Mouse (Mus musculus) c-Kit-positive CD71-positive TER-119-positive erythroid progenitor cells, embryonic 14.5 days (primary cell): ENCODE measurements at regions not wholly inside any gene's neighbourhood (a gene's known extent, or its start where the extent isn't known, plus 50 kb on each side); places are given as distances from the start of the nearest gene placed in this dataset.
"Not testable (repeated sequence)": the region's sequence is repeated elsewhere in the genome, so short reads cannot be mapped to it uniquely, and the experiment has no call there.

Experiments used
- DNase-seq: peaks from one replicate; pipeline ENCODE4 v3.0.0-alpha.2; 2013; ENCODE audit warnings: low spot score

- DNase-seq, result no peak
Measured at GRCm38 (mm10) chr1:73643431-73643830, 480.8 kb downstream of the Tns1 start.

GRCm38 (mm10) chr1:73642691-73643109, 481.5 kb downstream of the Tns1 start:
- DNase-seq, result no peak

- DNase-seq, result no peak
Measured at GRCm38 (mm10) chr1:73641456-73641855, 482.8 kb downstream of the Tns1 start.

- DNase-seq, result no peak
Measured at GRCm38 (mm10) chr1:73640726-73641451, 483.4 kb downstream of the Tns1 start.

- DNase-seq, result no peak
Measured at GRCm38 (mm10) chr1:73635709-73636108, 488.5 kb downstream of the Tns1 start.

- no peak for DNase-seq
Measured at GRCm38 (mm10) chr1:73634871-73635270, 489.4 kb downstream of the Tns1 start.

- no peak for DNase-seq
Measured at GRCm38 (mm10) chr1:73633071-73633470, 491.2 kb downstream of the Tns1 start.

GRCm38 (mm10) chr1:73630363-73630762, 493.9 kb downstream of the Tns1 start:
- no peak for DNase-seq

GRCm38 (mm10) chr1:73625365-73625764, 498.9 kb downstream of the Tns1 start:
- no peak for DNase-seq

- DNase-seq, result not testable (repeated sequence)
Measured at GRCm38 (mm10) chr1:73621121-73621520, 503.1 kb downstream of the Tns1 start.

- DNase-seq, result no peak
Measured at GRCm38 (mm10) chr1:73618551-73619170, 505.6 kb downstream of the Tns1 start.

GRCm38 (mm10) chr1:73593653-73594385, 530.4 kb downstream of the Tns1 start:
- DNase-seq, result no peak

- no peak for DNase-seq
Measured at GRCm38 (mm10) chr1:73591342-73592099, 532.7 kb downstream of the Tns1 start.

- no peak for DNase-seq
Measured at GRCm38 (mm10) chr1:73579680-73580079, 544.6 kb downstream of the Tns1 start.

GRCm38 (mm10) chr1:73577019-73577418, 547.2 kb downstream of the Tns1 start:
- DNase-seq, result no peak

GRCm38 (mm10) chr1:73575694-73576093, 548.6 kb downstream of the Tns1 start:
- DNase-seq, result no peak

- DNase-seq, result no peak
Measured at GRCm38 (mm10) chr1:73570944-73571343, 553.3 kb downstream of the Tns1 start.

- DNase-seq, result no peak
Measured at GRCm38 (mm10) chr1:73566770-73567169, 551.1 kb upstream of the Tnp1 start.

- no peak for DNase-seq
Measured at GRCm38 (mm10) chr1:73560594-73560993, 544.9 kb upstream of the Tnp1 start.

- DNase-seq, result no peak
Measured at GRCm38 (mm10) chr1:73547877-73548276, 532.2 kb upstream of the Tnp1 start.

- no peak for DNase-seq
Measured at GRCm38 (mm10) chr1:73545401-73545800, 529.7 kb upstream of the Tnp1 start.

GRCm38 (mm10) chr1:73541371-73541770, 525.7 kb upstream of the Tnp1 start:
- no peak for DNase-seq
